Mouse (Mus musculus) MEL (cell line): Measurements from ENCODE around the gene Ddx54. TPM values are rescaled to one million over a fixed set of nuclear protein-coding genes. Genes with fewer than 3 reads are reported as not detected.

Source experiments
- DNase-seq: peaks from one replicate; pipeline ENCODE4 v3.0.0; 2011; ENCODE audit warnings: low read depth, low spot score
- H3K27ac ChIP-seq: 2 replicates; pipeline ENCODE4 v1.5.1; 2012; ENCODE audit warnings: low read depth, mild to moderate bottlenecking, control low read depth, low read length, moderate library complexity; ENCODE audit not compliant: control insufficient read depth
- H3K27me3 ChIP-seq, 2 experiments: fragments of 150-350 bp in 1 of 2; sonication (generic) in 1 of 2; 2 replicates each; pipeline ENCODE4 v1.6.1; 2012; ENCODE audit warnings: low read length in 2 of 2, mild to moderate bottlenecking in 2 of 2, improper control_type of control experiment in 1 of 2, moderate library complexity in 1 of 2; ENCODE audit not compliant: insufficient read depth in 2 of 2, control insufficient read depth in 1 of 2
- H3K36me3 ChIP-seq, 2 experiments: 2 replicates each; pipeline ENCODE4 v1.6.1; 2012 to 2014; ENCODE audit warnings: low read length in 2 of 2, improper control_type of control experiment in 1 of 2, inconsistent platforms in 1 of 2, mild to moderate bottlenecking in 1 of 2; ENCODE audit not compliant: insufficient read depth in 2 of 2, control insufficient read depth in 1 of 2
- H3K4me1 ChIP-seq, 2 experiments: fragments of 150-350 bp in 1 of 2; sonication (generic) in 1 of 2; 2 replicates each; pipeline ENCODE4 v1.6.1; 2012; ENCODE audit warnings: low read length in 2 of 2, improper control_type of control experiment in 1 of 2, mild to moderate bottlenecking in 1 of 2; ENCODE audit not compliant: insufficient read depth in 2 of 2, control insufficient read depth in 1 of 2
- H3K4me3 ChIP-seq, 2 experiments: fragments of 150-350 bp in 1 of 2; sonication (generic) in 1 of 2; 2 replicates each; pipeline ENCODE4 v1.5.1; 2012; ENCODE audit warnings: low read depth in 2 of 2, low read length in 2 of 2, mild to moderate bottlenecking in 2 of 2, moderate library complexity in 2 of 2, control low read depth in 1 of 2, improper control_type of control experiment in 1 of 2; ENCODE audit not compliant: control insufficient read depth in 1 of 2, insufficient read depth in 1 of 2
- H3K79me2 ChIP-seq: 2 replicates; pipeline ENCODE4 v1.6.1; 2012; ENCODE audit warnings: mild to moderate bottlenecking, low read length, moderate library complexity; ENCODE audit not compliant: control insufficient read depth, poor library complexity, insufficient read depth
- H3K9ac ChIP-seq: 2 replicates; pipeline ENCODE4 v1.6.1; 2012; ENCODE audit warnings: low read depth, mild to moderate bottlenecking, control low read depth, low read length, moderate library complexity; ENCODE audit not compliant: control insufficient read depth, poor library complexity, severe bottlenecking
- H3K9me3 ChIP-seq: fragments of 150-350 bp; sonication (generic); replicated peaks from 2 replicates; pipeline ENCODE4 v1.6.1; 2012; ENCODE audit warnings: mild to moderate bottlenecking, low read length, improper control_type of control experiment, moderate library complexity; ENCODE audit not compliant: insufficient read depth
- CHD1 ChIP-seq: IDR thresholded peaks from 2 replicates; pipeline ENCODE4 v1.6.1; 2012; ENCODE audit warnings: low read depth, mild to moderate bottlenecking, inconsistent platforms, low read length, improper control_type of control experiment
- CTCF ChIP-seq, 3 experiments: IDR thresholded peaks in 2 of 3; conservative IDR thresholded peaks in 1 of 3; 2 replicates each; pipeline ENCODE4 v1.5.1; 2011 to 2012; ENCODE audit warnings: low read length in 3 of 3, low read depth in 2 of 3, mild to moderate bottlenecking in 2 of 3, improper control_type of control experiment in 1 of 3, inconsistent platforms in 1 of 3, mixed read lengths in 1 of 3, moderate library complexity in 1 of 3; ENCODE audit not compliant: control insufficient read depth in 1 of 3, insufficient read depth in 1 of 3, poor library complexity in 1 of 3, severe bottlenecking in 1 of 3
- E2F4 ChIP-seq: IDR thresholded peaks from 2 replicates; pipeline ENCODE4 v1.6.1; 2011; ENCODE audit warnings: low read depth, low read length, improper control_type of control experiment, borderline replicate concordance
- EP300 ChIP-seq, 2 experiments: IDR thresholded peaks; 2 replicates each; pipeline ENCODE4 v1.6.1; 2011; ENCODE audit warnings: improper control_type of control experiment in 2 of 2, low read length in 2 of 2, low read depth in 1 of 2, mild to moderate bottlenecking in 1 of 2
- ETS1 ChIP-seq: IDR thresholded peaks from 2 replicates; pipeline ENCODE4 v1.6.1; 2012; ENCODE audit warnings: low read depth, mild to moderate bottlenecking, inconsistent platforms, low read length, improper control_type of control experiment, moderate library complexity
- GABPA ChIP-seq: IDR thresholded peaks from 2 replicates; pipeline ENCODE4 v1.6.1; 2012; ENCODE audit warnings: low read depth, mild to moderate bottlenecking, inconsistent platforms, low read length, improper control_type of control experiment, moderate library complexity
- HCFC1 ChIP-seq: IDR thresholded peaks from 2 replicates; pipeline ENCODE4 v1.6.1; 2012; ENCODE audit warnings: low read depth, mild to moderate bottlenecking, inconsistent platforms, low read length, improper control_type of control experiment, moderate library complexity
- JUND ChIP-seq: IDR thresholded peaks from 2 replicates; pipeline ENCODE4 v1.6.1; 2011; ENCODE audit warnings: low read depth, mild to moderate bottlenecking, improper control_type of control experiment, low read length
- MAFK ChIP-seq: IDR thresholded peaks from 2 replicates; pipeline ENCODE4 v1.6.1; 2011; ENCODE audit warnings: low read depth, mild to moderate bottlenecking, low read length, improper control_type of control experiment, borderline replicate concordance
- MAZ ChIP-seq: IDR thresholded peaks from 2 replicates; pipeline ENCODE4 v1.6.1; 2012; ENCODE audit warnings: low read depth, mild to moderate bottlenecking, inconsistent platforms, low read length, improper control_type of control experiment
- MYC ChIP-seq: IDR thresholded peaks from 2 replicates; pipeline ENCODE4 v1.6.1; 2011; ENCODE audit warnings: low read depth, mild to moderate bottlenecking, low read length, improper control_type of control experiment, moderate library complexity
- POLR2AphosphoS2 ChIP-seq: IDR thresholded peaks from 2 replicates; pipeline ENCODE4 v1.6.1; 2011; ENCODE audit warnings: low read length, improper control_type of control experiment
- TAL1 ChIP-seq: IDR thresholded peaks from 2 replicates; pipeline ENCODE4 v1.6.1; 2012; ENCODE audit warnings: mild to moderate bottlenecking, inconsistent platforms, low read length, moderate library complexity, mixed read lengths
- TBP ChIP-seq: IDR thresholded peaks from 2 replicates; pipeline ENCODE4 v1.8.0; 2011; ENCODE audit warnings: low read depth, low read length, improper control_type of control experiment
- USF2 ChIP-seq, 2 experiments: IDR thresholded peaks; 2 replicates each; pipeline ENCODE4 v1.6.1; 2011 to 2012; ENCODE audit warnings: improper control_type of control experiment in 2 of 2, low read length in 2 of 2, borderline replicate concordance in 1 of 2, inconsistent platforms in 1 of 2, low read depth in 1 of 2, mild to moderate bottlenecking in 1 of 2; ENCODE audit not compliant: insufficient read depth in 1 of 2
- ZC3H11A ChIP-seq: IDR thresholded peaks from 2 replicates; pipeline ENCODE4 v1.6.1; 2012; ENCODE audit warnings: low read depth, mild to moderate bottlenecking, inconsistent platforms, low read length, improper control_type of control experiment
- ZKSCAN1 ChIP-seq: IDR thresholded peaks from 2 replicates; pipeline ENCODE4 v1.6.1; 2012; ENCODE audit warnings: low read depth, mild to moderate bottlenecking, inconsistent platforms, low read length, improper control_type of control experiment, moderate library complexity
- polyA plus RNA-seq, 2 experiments: library from polyadenylated mRNA; stranded (reverse) in 1 of 2; unstranded in 1 of 2; fragments of >175 nt in 1 of 2; fragments of >200 nt in 1 of 2; gene quantifications; 2 replicates each; pipeline versions ENCODE4 v1.2.1 to v1.2.4; 2012; ENCODE audit warnings: low replicate concordance in 2 of 2, low read depth in 1 of 2; ENCODE audit not compliant: insufficient read length in 2 of 2, insufficient read depth in 1 of 2, missing spikeins in 1 of 2
- total RNA-seq: library from RNA; depleted of rRNA; stranded (reverse); fragments of 300-350 nt; gene quantifications from 2 replicates; pipeline ENCODE4 v1.2.3, GENCODE M21; 2012

Ddx54 gene
- total and polyA plus RNA-seq, 3 experiments = 73.8 to 99.9 TPM; not detected in 1

DNA sequence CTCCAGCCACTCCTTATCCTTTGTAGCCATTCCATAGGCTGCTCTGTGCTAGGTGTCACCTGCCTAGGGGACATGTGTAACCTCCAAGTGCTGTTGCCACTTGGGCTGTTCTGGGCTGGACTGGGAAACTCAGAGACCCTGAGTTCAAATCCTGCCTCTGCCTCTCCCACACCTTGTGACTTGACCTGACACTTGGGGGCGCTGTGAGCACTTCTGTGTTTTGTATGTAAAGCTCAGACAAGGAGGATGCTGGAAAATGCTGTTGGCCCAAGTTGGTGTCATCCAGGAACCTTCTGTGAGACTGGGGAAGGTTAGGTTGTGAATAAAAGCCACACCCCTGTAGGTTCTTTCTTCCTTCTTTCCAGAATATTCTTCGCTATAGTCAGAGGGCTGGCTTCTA, 52.3 kb downstream of the Ddx54 start:
- H3K27ac ChIP-seq = no peak overlapping the region
- no peaks in the 10 kb centered on the region for H3K36me3 ChIP-seq
- no peak overlapping the region for H3K9ac ChIP-seq
- TF ChIP-seq E2F4 (no peak), CTCF (IDR thresholded peaks at IDR 0.05 in 2 of 3, conservative IDR thresholded peaks at IDR 0.05 in 1 of 3; ENCODE audit: control insufficient read depth in 1 of 3, insufficient read depth in 1 of 3, low read depth in 2 of 3, low read length in 3 of 3, poor library complexity in 1 of 3, severe bottlenecking in 1 of 3) (peak in 2 of 3 experiments; percentile 32 to 38; a peak in 5 of 6 replicates)
- no peaks in the 10 kb centered on the region for H3K9me3 ChIP-seq
- H3K27me3 ChIP-seq = no peaks in the 10 kb centered on the region
- H3K79me2 ChIP-seq = no peaks in the 10 kb centered on the region
- DNase-seq = no peak
- no peaks in the 10 kb centered on the region for H3K4me1 ChIP-seq
- H3K4me3 ChIP-seq = no peak overlapping the region

DNA sequence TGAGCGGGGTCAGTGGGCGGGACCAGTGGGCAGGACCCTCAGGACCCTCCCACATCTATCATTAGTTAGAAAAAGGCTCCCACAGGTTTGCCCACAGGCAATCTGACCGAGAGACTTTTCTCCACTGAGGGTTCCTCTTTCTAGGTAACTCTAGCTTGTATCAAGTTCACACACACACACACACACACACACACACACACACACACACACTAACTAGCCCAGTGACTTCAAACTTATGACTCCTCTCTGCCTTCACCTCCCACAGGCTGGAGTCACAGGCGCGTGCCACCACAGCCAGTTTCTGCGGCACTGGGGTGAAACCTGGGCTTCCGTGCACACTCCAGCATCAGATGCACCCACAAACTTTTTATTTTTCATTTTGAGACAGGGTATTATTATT, 56.2 kb downstream of the Ddx54 start:
- no peaks in the 10 kb centered on the region for H3K36me3 ChIP-seq
- H3K9ac ChIP-seq = no peak overlapping the region
- H3K79me2 ChIP-seq = no peaks in the 10 kb centered on the region
- TF ChIP-seq TAL1 (no peak), POLR2AphosphoS2 (no peak), HCFC1 (no peak), CTCF (IDR thresholded peaks at IDR 0.05 in 2 of 3, conservative IDR thresholded peaks at IDR 0.05 in 1 of 3; ENCODE audit: control insufficient read depth in 1 of 3, insufficient read depth in 1 of 3, low read depth in 2 of 3, low read length in 3 of 3, poor library complexity in 1 of 3, severe bottlenecking in 1 of 3) (no peak), JUND (no peak), MYC (no peak), MAZ (no peak), MAFK (no peak), USF2 (IDR thresholded peaks at IDR 0.05; ENCODE audit: borderline replicate concordance in 1 of 2, insufficient read depth in 1 of 2, low read depth in 1 of 2, low read length in 2 of 2) (no peak), ETS1 (no peak), EP300 (IDR thresholded peaks at IDR 0.05; ENCODE audit: low read depth in 1 of 2, low read length in 2 of 2) (no peak), ZKSCAN1 (no peak), ZC3H11A (no peak), GABPA (no peak), TBP (no peak), CHD1 (no peak)
- H3K9me3 ChIP-seq = no peaks in the 10 kb centered on the region
- H3K4me1 ChIP-seq = no peaks in the 10 kb centered on the region
- H3K4me3 ChIP-seq = no peak overlapping the region
- DNase-seq = no peak
- H3K27ac ChIP-seq = no peak overlapping the region
- no peaks in the 10 kb centered on the region for H3K27me3 ChIP-seq
